Mouse (Mus musculus) midbrain, embryonic 14.5 days (tissue): Measurements from ENCODE around the gene Galnt7. TPM values are rescaled to one million over a fixed set of nuclear protein-coding genes. Genes with fewer than 3 reads are reported as not detected.

Experiments
- ATAC-seq: fragments of 200-750 bp; cut with Nextera tagmentation; 2 replicates; pipeline ENCODE4 v1.8.0; 2017; ENCODE audit warnings: moderate number of reproducible peaks, moderate library complexity; ENCODE audit not compliant: low FRiP score, low TSS enrichment
- DNase-seq: peaks from one replicate; pipeline ENCODE4 v3.0.0-alpha.2; 2015
- H3K27ac ChIP-seq: fragments of 300-500 bp; sonication (generic); replicated peaks from 2 replicates; pipeline ENCODE4 v1.5.1; 2014; ENCODE audit warnings: mild to moderate bottlenecking, low read depth, low read length, moderate library complexity
- H3K27me3 ChIP-seq: fragments of 300-500 bp; sonication (generic); 2 replicates; pipeline ENCODE4 v1.6.1; 2014; ENCODE audit warnings: low read length, control low read depth, mixed read lengths; ENCODE audit not compliant: control insufficient read depth, insufficient read depth
- H3K36me3 ChIP-seq: fragments of 300-500 bp; sonication (generic); 2 replicates; pipeline ENCODE4 v1.6.1; 2014; ENCODE audit warnings: low read length, control low read depth; ENCODE audit not compliant: control insufficient read depth, insufficient read depth
- H3K4me1 ChIP-seq: fragments of 300-500 bp; sonication (generic); 2 replicates; pipeline ENCODE4 v1.6.1; 2014; ENCODE audit warnings: mild to moderate bottlenecking, antibody characterized with exemption, low read length, control low read depth; ENCODE audit not compliant: control insufficient read depth, insufficient read depth
- H3K4me2 ChIP-seq: fragments of 300-500 bp; sonication (generic); 2 replicates; pipeline ENCODE4 v1.6.1; 2014; ENCODE audit warnings: mild to moderate bottlenecking, low read length, moderate library complexity
- H3K4me3 ChIP-seq: fragments of 300-500 bp; sonication (generic); replicated peaks from 2 replicates; pipeline ENCODE4 v1.5.1; 2014; ENCODE audit warnings: low read depth, low read length
- H3K9ac ChIP-seq: fragments of 300-500 bp; sonication (generic); replicated peaks from 2 replicates; pipeline ENCODE4 v1.6.1; 2014; ENCODE audit warnings: mild to moderate bottlenecking, low read length, moderate library complexity
- H3K9me3 ChIP-seq: fragments of 300-500 bp; sonication (generic); 2 replicates; pipeline ENCODE4 v1.6.1; 2016; ENCODE audit warnings: low read length, control low read depth, mixed read lengths; ENCODE audit not compliant: control insufficient read depth
- WGBS: fragments of 180-500 bp; shearing (Covaris S2); extraction: QIAGEN DNeasy Blood & Tissue Kit; methylation state at CpG from one replicate; pipeline ENCODE4 v1.1.7; 2014; 5-methylcytosine and 5-hydroxymethylcytosine counted together
- polyA plus RNA-seq: library from polyadenylated mRNA; unstranded; fragments of >200 nt; fragmentation: Nextera tagmentation; extraction: Ambion mirVana; gene quantifications from 2 replicates; pipeline ENCODE4 v1.2.1, GENCODE M21; 2014

Galnt7 gene
- polyA plus RNA-seq, 1 experiment from 2014 or later: 10.0 TPM

DNA sequence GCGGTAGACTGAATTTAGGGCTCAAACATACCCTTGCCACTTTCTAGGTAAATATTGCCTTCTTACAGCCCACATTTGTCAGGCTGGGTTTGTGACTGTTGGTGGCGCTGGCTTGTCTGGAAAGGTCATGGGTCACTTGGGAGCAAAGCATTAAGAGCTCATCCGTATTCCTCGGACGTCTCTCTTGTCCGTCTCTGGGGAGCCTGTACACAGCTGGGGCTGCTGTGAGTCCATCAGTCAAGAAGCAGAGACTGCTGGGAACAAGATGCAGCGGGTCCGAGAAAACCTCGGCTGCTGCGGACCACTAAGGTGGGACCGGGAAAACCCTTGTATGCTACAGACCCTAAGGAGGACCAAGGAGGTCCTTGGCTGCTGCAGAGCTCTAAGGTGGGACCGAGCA is 105.3 kb downstream of the Galnt7 start:
- Histone ChIP-seq H3K9ac (no peak overlapping the region), H3K4me1 (no peaks in the 10 kb centered on the region), H3K4me2 (no peak overlapping the region), H3K36me3 (no peaks in the 10 kb centered on the region), H3K9me3 (no peaks in the 10 kb centered on the region), H3K27me3 (no peaks in the 10 kb centered on the region), H3K4me3 (no peak overlapping the region), H3K27ac (no peak overlapping the region)
- no peak for DNase-seq
- 58% methylated on average over 12 of the region's 12 CpGs for WGBS
- ATAC-seq: no peak

DNA sequence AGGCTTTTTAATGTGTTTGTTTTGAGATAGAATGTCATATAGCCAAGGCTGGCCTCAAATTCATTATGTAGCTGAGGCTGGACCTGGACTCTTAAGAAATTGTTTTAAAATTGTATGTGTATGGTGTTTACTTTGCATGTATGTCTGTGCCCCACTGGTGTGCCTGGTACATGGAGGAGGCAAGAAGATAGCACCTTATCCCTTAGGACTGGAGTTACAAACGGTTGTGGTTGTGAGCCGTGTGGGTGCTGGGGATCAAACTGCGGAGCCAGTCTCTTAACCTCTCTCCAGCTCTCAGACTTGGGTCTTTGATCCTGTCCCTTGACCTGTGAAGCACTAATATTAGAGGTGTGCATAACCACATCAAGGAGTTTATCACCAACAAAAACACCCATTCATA is 106.0 kb downstream of the Galnt7 start:
- no peak overlapping the region for H3K4me3 ChIP-seq
- 88% methylated on average over 3 of the region's 3 CpGs for WGBS
- no peak overlapping the region for H3K27ac ChIP-seq
- no peaks in the 10 kb centered on the region for H3K27me3 ChIP-seq
- no peak overlapping the region for H3K4me2 ChIP-seq
- H3K9ac ChIP-seq: no peak overlapping the region
- H3K4me1 ChIP-seq: no peaks in the 10 kb centered on the region
- no peaks in the 10 kb centered on the region for H3K36me3 ChIP-seq
- H3K9me3 ChIP-seq: no peaks in the 10 kb centered on the region
- no peak for DNase-seq
- ATAC-seq: no peak

DNA sequence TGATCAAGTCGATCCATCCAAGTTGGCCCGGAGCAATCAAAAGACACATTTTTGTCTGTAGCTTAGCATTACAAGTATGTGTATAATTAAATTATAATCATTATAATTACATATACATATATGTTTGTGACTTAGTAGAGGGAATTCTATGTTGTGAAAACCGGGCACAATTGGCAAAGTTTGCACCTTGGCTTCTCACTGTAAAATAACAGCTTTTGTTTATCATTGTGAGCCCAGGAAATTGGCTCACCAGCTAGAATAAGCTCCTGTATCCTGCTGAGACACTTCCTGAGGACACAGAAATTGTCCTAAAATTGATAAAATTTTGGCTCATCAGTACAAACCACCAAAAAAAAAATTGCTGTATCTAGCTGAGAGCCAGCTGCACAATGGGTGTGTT is 106.4 kb downstream of the Galnt7 start:
- no peak overlapping the region for H3K9ac ChIP-seq
- no peak overlapping the region for H3K27ac ChIP-seq
- ATAC-seq (no peak), DNase-seq (no peak)
- H3K4me2 ChIP-seq: no peak overlapping the region
- no peaks in the 10 kb centered on the region for H3K4me1 ChIP-seq
- no peaks in the 10 kb centered on the region for H3K27me3 ChIP-seq
- WGBS: 92% methylated on average over 3 of the region's 3 CpGs
- H3K9me3 ChIP-seq: no peaks in the 10 kb centered on the region
- H3K4me3 ChIP-seq: no peak overlapping the region
- H3K36me3 ChIP-seq: no peaks in the 10 kb centered on the region

DNA sequence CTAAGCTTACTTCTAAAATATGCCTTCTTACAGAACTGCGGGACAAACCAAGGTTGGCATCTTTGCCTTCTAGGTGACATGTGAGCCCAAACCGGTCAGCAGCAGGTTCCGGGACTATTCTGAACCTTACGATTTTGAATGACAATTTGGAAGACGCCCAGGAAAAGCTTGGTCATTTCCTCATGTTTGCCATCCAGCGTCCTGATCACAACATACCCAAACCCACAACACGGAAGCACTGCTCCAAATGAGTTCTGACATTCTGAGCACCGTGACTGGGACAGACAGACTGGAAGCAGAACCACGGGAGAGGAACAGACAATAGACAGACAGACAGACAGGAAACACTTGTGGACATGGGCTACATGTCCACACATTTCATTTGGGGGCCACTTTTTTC is 111.4 kb downstream of the Galnt7 start:
- DNase-seq (no peak), ATAC-seq (no peak)
- Histone ChIP-seq H3K9ac (no peak overlapping the region), H3K4me2 (no peak overlapping the region), H3K9me3 (no peaks in the 10 kb centered on the region), H3K4me3 (no peak overlapping the region), H3K4me1 (no peaks in the 10 kb centered on the region), H3K27me3 (no peaks in the 10 kb centered on the region), H3K36me3 (peaks cover 2% of the 10 kb centered on the region), H3K27ac (no peak overlapping the region)
- 91% methylated on average over 9 of the region's 9 CpGs for WGBS

DNA sequence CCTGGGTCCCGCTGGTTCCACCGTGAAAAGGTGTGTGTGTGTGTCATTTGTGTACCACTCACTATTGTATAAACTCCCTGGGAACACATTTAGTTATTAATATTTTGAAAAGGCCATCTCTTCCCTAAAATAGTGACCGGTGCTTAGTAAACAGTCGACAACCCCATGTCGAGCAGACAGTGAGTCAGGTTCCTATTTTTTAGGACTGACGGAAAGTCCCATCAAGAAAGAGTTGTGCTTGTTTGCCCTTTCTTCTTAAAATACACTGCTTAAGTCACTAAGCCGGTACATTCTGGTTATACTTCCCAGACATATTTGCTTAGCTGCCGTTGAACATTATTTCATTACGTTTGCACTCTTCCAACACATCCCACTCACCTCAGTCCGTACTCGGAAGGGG is 111.9 kb downstream of the Galnt7 start:
- H3K9ac ChIP-seq: no peak overlapping the region
- H3K36me3 ChIP-seq: peaks cover 5% of the 10 kb centered on the region
- H3K9me3 ChIP-seq: no peaks in the 10 kb centered on the region
- no peak overlapping the region for H3K4me2 ChIP-seq
- H3K4me3 ChIP-seq: no peak overlapping the region
- WGBS: 94% methylated on average over 11 of the region's 11 CpGs
- ATAC-seq (no peak), DNase-seq (no peak)
- H3K27me3 ChIP-seq: no peaks in the 10 kb centered on the region
- H3K4me1 ChIP-seq: no peaks in the 10 kb centered on the region
- H3K27ac ChIP-seq: no peak overlapping the region

DNA sequence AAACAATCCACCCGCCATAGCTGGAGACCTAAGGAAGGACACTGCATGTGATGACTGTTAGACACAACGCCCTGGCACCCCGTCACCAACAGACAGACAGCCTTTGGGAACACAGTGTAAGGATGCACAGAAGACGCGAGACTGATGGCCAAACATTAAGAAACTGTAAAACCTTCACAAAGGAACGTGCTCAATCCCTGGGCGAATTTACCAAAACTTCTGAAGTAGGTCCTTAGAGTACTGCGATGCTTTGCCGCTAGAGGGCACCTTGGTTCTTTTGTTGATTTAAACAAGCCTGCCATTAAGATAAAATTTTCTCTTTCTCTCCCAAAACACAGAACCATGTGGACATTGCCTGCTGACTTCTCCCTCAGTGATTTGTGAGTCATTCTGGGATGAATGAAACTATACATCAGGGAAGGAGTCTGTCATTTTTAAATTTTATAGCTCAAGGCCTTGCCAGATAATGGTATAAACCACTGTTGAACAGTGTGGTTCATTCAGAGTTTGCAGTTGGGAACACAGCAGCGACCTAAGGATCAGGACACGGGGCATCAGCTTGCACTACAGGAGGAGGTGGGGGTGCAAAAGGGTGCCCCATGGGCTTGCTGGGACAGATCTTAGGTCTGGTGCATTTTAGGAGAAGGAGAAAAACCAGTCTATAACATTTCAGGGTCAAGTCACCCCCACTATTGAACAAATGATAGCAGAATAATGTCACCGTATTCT is 112.6 kb downstream of the Galnt7 start:
- WGBS: 49% methylated on average over 12 of the region's 12 CpGs
- no peak overlapping the region for H3K4me2 ChIP-seq
- no peaks in the 10 kb centered on the region for H3K9me3 ChIP-seq
- H3K4me1 ChIP-seq: no peaks in the 10 kb centered on the region
- no peaks in the 10 kb centered on the region for H3K27me3 ChIP-seq
- ATAC-seq (peak; percentile 37; the same call in 1 of the 2 replicates), DNase-seq (peak; percentile 94)
- H3K9ac ChIP-seq: no peak overlapping the region
- peaks cover 8% of the 10 kb centered on the region for H3K36me3 ChIP-seq
- H3K27ac ChIP-seq: no peak overlapping the region
- no peak overlapping the region for H3K4me3 ChIP-seq

DNA sequence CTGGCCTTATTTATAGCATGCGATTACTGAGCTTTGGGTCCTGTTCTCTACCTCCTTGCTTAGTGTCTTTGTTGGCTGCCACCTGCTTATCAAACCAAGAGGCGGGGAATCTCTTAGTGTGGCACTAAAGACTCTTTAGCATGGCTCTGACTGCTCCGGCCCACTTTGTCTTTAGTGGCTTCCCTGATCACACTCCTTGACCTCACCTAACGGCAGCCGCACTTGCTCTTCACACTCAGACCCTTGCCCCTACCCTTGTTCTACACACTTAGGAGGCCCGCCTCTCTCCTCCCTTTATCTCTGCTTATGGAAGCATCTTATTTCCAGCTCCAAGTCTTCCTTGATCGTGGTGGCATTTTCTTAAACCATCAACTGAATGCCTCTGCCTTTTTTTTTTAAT is 114.2 kb downstream of the Galnt7 start:
- H3K4me1 ChIP-seq: no peaks in the 10 kb centered on the region
- H3K9me3 ChIP-seq: no peaks in the 10 kb centered on the region
- H3K4me3 ChIP-seq: no peak overlapping the region
- H3K27ac ChIP-seq: no peak overlapping the region
- DNase-seq (no peak), ATAC-seq (no peak)
- 89% methylated on average over 7 of the region's 7 CpGs for WGBS
- H3K27me3 ChIP-seq: no peaks in the 10 kb centered on the region
- H3K4me2 ChIP-seq: no peak overlapping the region
- H3K36me3 ChIP-seq: peaks cover 8% of the 10 kb centered on the region
- H3K9ac ChIP-seq: no peak overlapping the region

DNA sequence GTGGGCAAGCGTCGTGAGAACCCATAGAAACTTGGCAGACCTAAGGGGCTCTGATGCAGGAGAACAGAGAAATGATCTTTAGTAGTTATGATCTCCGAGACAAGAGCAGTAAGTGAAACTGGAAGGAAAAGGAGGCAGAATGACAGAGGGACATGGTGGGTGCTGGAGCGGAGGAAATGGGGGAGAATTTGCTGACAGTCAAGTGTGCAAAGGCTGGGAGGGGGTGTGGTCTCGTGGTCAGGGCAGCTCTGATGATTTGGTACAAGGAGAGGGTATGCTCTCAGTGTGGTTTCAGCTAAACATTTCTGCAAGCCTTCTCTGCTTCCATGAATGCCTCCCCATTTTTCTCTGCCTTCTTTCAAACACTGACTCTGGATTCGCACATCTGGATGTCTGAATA is 116.7 kb downstream of the Galnt7 start:
- Histone ChIP-seq H3K36me3 (peaks cover 8% of the 10 kb centered on the region), H3K27ac (no peak overlapping the region), H3K4me1 (no peaks in the 10 kb centered on the region), H3K4me3 (no peak overlapping the region), H3K27me3 (no peaks in the 10 kb centered on the region), H3K9me3 (no peaks in the 10 kb centered on the region), H3K4me2 (no peak overlapping the region), H3K9ac (no peak overlapping the region)
- ATAC-seq: no peak
- DNase-seq: no peak
- 96% methylated on average over 6 of the region's 6 CpGs for WGBS

DNA sequence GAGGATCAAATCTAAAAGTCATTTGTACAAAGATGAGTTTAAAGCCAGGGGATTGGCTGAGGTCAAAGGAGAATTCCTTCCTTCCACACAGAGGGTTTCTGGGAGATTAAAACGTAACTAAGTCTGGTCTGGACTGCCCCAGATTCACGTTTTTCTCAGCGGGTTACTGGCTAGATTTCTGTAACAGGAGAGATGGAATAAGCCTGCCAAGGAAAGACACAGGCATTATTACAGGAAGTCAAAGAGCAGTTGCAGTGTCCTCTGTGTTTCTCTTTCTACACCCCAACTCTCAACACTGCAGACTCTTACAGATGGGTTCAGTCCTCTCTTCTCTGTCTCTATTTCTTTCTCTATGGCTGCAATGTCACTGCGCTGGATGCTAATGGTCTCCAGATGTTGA is 118.3 kb downstream of the Galnt7 start:
- WGBS: 76% methylated on average over 4 of the region's 4 CpGs
- no peak for ATAC-seq

More for the DNA sequence above, 118.3 kb downstream of the Galnt7 start:
- no peak overlapping the region for H3K4me3 ChIP-seq
- no peak overlapping the region for H3K9ac ChIP-seq
- no peaks in the 10 kb centered on the region for H3K9me3 ChIP-seq
- H3K27ac ChIP-seq: no peak overlapping the region
- H3K4me1 ChIP-seq: no peaks in the 10 kb centered on the region
- no peak for DNase-seq
- H3K36me3 ChIP-seq: peaks cover 8% of the 10 kb centered on the region
- H3K27me3 ChIP-seq: no peaks in the 10 kb centered on the region
- H3K4me2 ChIP-seq: no peak overlapping the region
